Mouse (Mus musculus) olfactory bulb, adult 2 months (tissue): ENCODE results near the gene Hint2.

Experiments used
- CTCF ChIP-seq: fragments of 200-500 bp; IDR thresholded peaks from 2 replicates; pipeline ENCODE4 v1.5.1; 2012; ENCODE audit warnings: low read depth, mild to moderate bottlenecking, low read length, moderate library complexity; ENCODE audit not compliant: insufficient read depth
- POLR2A ChIP-seq: fragments of 200-500 bp; IDR thresholded peaks from 2 replicates; pipeline ENCODE4 v1.6.1; 2012; ENCODE audit warnings: mild to moderate bottlenecking, low read depth, low read length, moderate library complexity; ENCODE audit not compliant: insufficient read depth

GRCm38 (mm10) chr4:43613060-43613730 lies 43.1 kb downstream of the Hint2 start:
- TF ChIP-seq POLR2A (no peak), CTCF (no peak)
